Mouse (Mus musculus): ENCODE measurements at regions not wholly inside any gene's neighbourhood (a gene's known extent, or its start where the extent isn't known, plus 50 kb on each side); places are given as distances from the start of the nearest gene placed in this dataset.

GRCm38 (mm10) chr10:37231159-37231558, 92.4 kb upstream of the Marcks start:
- DNase-seq (no peak), ATAC-seq (ENCODE audit: low FRiP score, low TSS enrichment) (no peak)
- 84% methylated on average over 6 of the region's 6 CpGs for WGBS
- Histone ChIP-seq H3K4me1 (ENCODE audit: control insufficient read depth, insufficient read depth, low read length) (0 out of 2 replicates have a peak, but pooled peaks cover 5% of the 10 kb centered on the region), H3K27ac (replicated peaks; ENCODE audit: low read depth, low read length) (no peak overlapping the region), H3K4me3 (replicated peaks; ENCODE audit: low read depth, low read length) (no peak overlapping the region), H3K27me3 (ENCODE audit: control insufficient read depth, insufficient read depth, low read length) (no peaks in the 10 kb centered on the region), H3K9me3 (ENCODE audit: control insufficient read depth, low read length) (no peaks in the 10 kb centered on the region), H3K36me3 (ENCODE audit: control insufficient read depth, insufficient read depth, low read length) (no peaks in the 10 kb centered on the region), H3K4me2 (ENCODE audit: low read length) (no peak overlapping the region), H3K9ac (replicated peaks; ENCODE audit: low read length) (no peak overlapping the region)

GRCm38 (mm10) chr10:37227889-37228288, 89.2 kb upstream of the Marcks start:
- no peak for ATAC-seq (ENCODE audit: low FRiP score, low TSS enrichment)
- no peak overlapping the region for H3K27ac ChIP-seq (replicated peaks; ENCODE audit: low read depth, low read length)

GRCm38 (mm10) chr10:37221730-37222129, 83.0 kb upstream of the Marcks start:
- no peak overlapping the region for H3K4me3 ChIP-seq (replicated peaks; ENCODE audit: low read depth, low read length)
- ATAC-seq (ENCODE audit: low FRiP score, low TSS enrichment): no peak
- no peaks in the 10 kb centered on the region for H3K27me3 ChIP-seq (ENCODE audit: control insufficient read depth, insufficient read depth, low read length)
- WGBS: 88% methylated on average over 6 of the region's 6 CpGs
- no peak overlapping the region for H3K27ac ChIP-seq (replicated peaks; ENCODE audit: low read depth, low read length)
- H3K4me2 ChIP-seq (ENCODE audit: low read length): no peak overlapping the region
- no peaks in the 10 kb centered on the region for H3K9me3 ChIP-seq (ENCODE audit: control insufficient read depth, low read length)
- no peaks in the 10 kb centered on the region for H3K36me3 ChIP-seq (ENCODE audit: control insufficient read depth, insufficient read depth, low read length)
- no peak for DNase-seq
- no peaks in the 10 kb centered on the region for H3K4me1 ChIP-seq (ENCODE audit: control insufficient read depth, insufficient read depth, low read length)
- no peak overlapping the region for H3K9ac ChIP-seq (replicated peaks; ENCODE audit: low read length)

More at GRCm38 (mm10) chr10:37227889-37228288, 89.2 kb upstream of the Marcks start:
- Histone ChIP-seq H3K27me3 (ENCODE audit: control insufficient read depth, insufficient read depth, low read length) (no peaks in the 10 kb centered on the region), H3K4me2 (ENCODE audit: low read length) (no peak overlapping the region), H3K4me3 (replicated peaks; ENCODE audit: low read depth, low read length) (no peak overlapping the region), H3K9me3 (ENCODE audit: control insufficient read depth, low read length) (no peaks in the 10 kb centered on the region), H3K36me3 (ENCODE audit: control insufficient read depth, insufficient read depth, low read length) (no peaks in the 10 kb centered on the region), H3K9ac (replicated peaks; ENCODE audit: low read length) (no peak overlapping the region), H3K4me1 (ENCODE audit: control insufficient read depth, insufficient read depth, low read length) (0 out of 2 replicates have a peak, but pooled peaks cover 5% of the 10 kb centered on the region)
- DNase-seq: no peak
- 86% methylated on average over 3 of the region's 3 CpGs for WGBS

GRCm38 (mm10) chr10:37220434-37220833, 81.7 kb upstream of the Marcks start:
- H3K27ac ChIP-seq (replicated peaks; ENCODE audit: low read depth, low read length): no peak overlapping the region
- no peaks in the 10 kb centered on the region for H3K27me3 ChIP-seq (ENCODE audit: control insufficient read depth, insufficient read depth, low read length)
- H3K4me3 ChIP-seq (replicated peaks; ENCODE audit: low read depth, low read length): no peak overlapping the region
- H3K4me2 ChIP-seq (ENCODE audit: low read length): no peak overlapping the region
- H3K9ac ChIP-seq (replicated peaks; ENCODE audit: low read length): no peak overlapping the region
- no peaks in the 10 kb centered on the region for H3K36me3 ChIP-seq (ENCODE audit: control insufficient read depth, insufficient read depth, low read length)
- WGBS: 86% methylated on average over 3 of the region's 3 CpGs
- no peaks in the 10 kb centered on the region for H3K4me1 ChIP-seq (ENCODE audit: control insufficient read depth, insufficient read depth, low read length)
- H3K9me3 ChIP-seq (ENCODE audit: control insufficient read depth, low read length): no peaks in the 10 kb centered on the region
- DNase-seq (no peak), ATAC-seq (ENCODE audit: low FRiP score, low TSS enrichment) (no peak)

GRCm38 (mm10) chr10:37219936-37220335, 81.2 kb upstream of the Marcks start:
- Histone ChIP-seq H3K9me3 (ENCODE audit: control insufficient read depth, low read length) (no peaks in the 10 kb centered on the region), H3K27me3 (ENCODE audit: control insufficient read depth, insufficient read depth, low read length) (no peaks in the 10 kb centered on the region), H3K27ac (replicated peaks; ENCODE audit: low read depth, low read length) (no peak overlapping the region), H3K4me1 (ENCODE audit: control insufficient read depth, insufficient read depth, low read length) (no peaks in the 10 kb centered on the region), H3K4me3 (replicated peaks; ENCODE audit: low read depth, low read length) (no peak overlapping the region), H3K9ac (replicated peaks; ENCODE audit: low read length) (no peak overlapping the region), H3K4me2 (ENCODE audit: low read length) (no peak overlapping the region), H3K36me3 (ENCODE audit: control insufficient read depth, insufficient read depth, low read length) (no peaks in the 10 kb centered on the region)
- DNase-seq (no peak), ATAC-seq (ENCODE audit: low FRiP score, low TSS enrichment) (no peak)
- WGBS: 89% methylated on average over 4 of the region's 4 CpGs

- Histone ChIP-seq H3K9ac (replicated peaks; ENCODE audit: low read length) (no peak overlapping the region), H3K4me2 (ENCODE audit: low read length) (no peak overlapping the region), H3K4me1 (ENCODE audit: control insufficient read depth, insufficient read depth, low read length) (no peaks in the 10 kb centered on the region), H3K9me3 (ENCODE audit: control insufficient read depth, low read length) (no peaks in the 10 kb centered on the region), H3K36me3 (ENCODE audit: control insufficient read depth, insufficient read depth, low read length) (no peaks in the 10 kb centered on the region), H3K27ac (replicated peaks; ENCODE audit: low read depth, low read length) (no peak overlapping the region), H3K4me3 (replicated peaks; ENCODE audit: low read depth, low read length) (no peak overlapping the region), H3K27me3 (ENCODE audit: control insufficient read depth, insufficient read depth, low read length) (no peaks in the 10 kb centered on the region)
- WGBS: 83% methylated on average over 1 of the region's 1 CpGs
- no peak for DNase-seq
- ATAC-seq (ENCODE audit: low FRiP score, low TSS enrichment): no peak
Observed at GRCm38 (mm10) chr10:37219381-37219780, 80.7 kb upstream of the Marcks start.

- WGBS: 36% methylated on average over 5 of the region's 5 CpGs
- Histone ChIP-seq H3K36me3 (ENCODE audit: control insufficient read depth, insufficient read depth, low read length) (no peaks in the 10 kb centered on the region), H3K9ac (replicated peaks; ENCODE audit: low read length) (no peak overlapping the region), H3K9me3 (ENCODE audit: control insufficient read depth, low read length) (no peaks in the 10 kb centered on the region), H3K4me2 (ENCODE audit: low read length) (no peak overlapping the region), H3K4me1 (ENCODE audit: control insufficient read depth, insufficient read depth, low read length) (no peaks in the 10 kb centered on the region), H3K27ac (replicated peaks; ENCODE audit: low read depth, low read length) (no peak overlapping the region), H3K4me3 (replicated peaks; ENCODE audit: low read depth, low read length) (no peak overlapping the region), H3K27me3 (ENCODE audit: control insufficient read depth, insufficient read depth, low read length) (no peaks in the 10 kb centered on the region)
- DNase-seq (no peak), ATAC-seq (ENCODE audit: low FRiP score, low TSS enrichment) (no peak)
Observed at GRCm38 (mm10) chr10:37214656-37215055, 75.9 kb upstream of the Marcks start.

- Histone ChIP-seq H3K36me3 (ENCODE audit: control insufficient read depth, insufficient read depth, low read length) (no peaks in the 10 kb centered on the region), H3K9ac (replicated peaks; ENCODE audit: low read length) (no peak overlapping the region), H3K27me3 (ENCODE audit: control insufficient read depth, insufficient read depth, low read length) (no peaks in the 10 kb centered on the region), H3K4me2 (ENCODE audit: low read length) (no peak overlapping the region), H3K27ac (replicated peaks; ENCODE audit: low read depth, low read length) (no peak overlapping the region), H3K9me3 (ENCODE audit: control insufficient read depth, low read length) (no peaks in the 10 kb centered on the region), H3K4me1 (ENCODE audit: control insufficient read depth, insufficient read depth, low read length) (no peaks in the 10 kb centered on the region), H3K4me3 (replicated peaks; ENCODE audit: low read depth, low read length) (no peak overlapping the region)
- DNase-seq (no peak), ATAC-seq (ENCODE audit: low FRiP score, low TSS enrichment) (no peak)
- 44% methylated on average over 1 of the region's 1 CpGs for whole genome bisulfite sequencing
Observed at GRCm38 (mm10) chr10:37212350-37213035, 73.8 kb upstream of the Marcks start.

GRCm38 (mm10) chr10:37211305-37211704, 72.6 kb upstream of the Marcks start:
- H3K27me3 ChIP-seq (ENCODE audit: control insufficient read depth, insufficient read depth, low read length): no peaks in the 10 kb centered on the region
- H3K36me3 ChIP-seq (ENCODE audit: control insufficient read depth, insufficient read depth, low read length): no peaks in the 10 kb centered on the region
- H3K4me3 ChIP-seq (replicated peaks; ENCODE audit: low read depth, low read length): no peak overlapping the region
- WGBS: 93% methylated on average over 3 of the region's 3 CpGs
- no peak overlapping the region for H3K4me2 ChIP-seq (ENCODE audit: low read length)
- DNase-seq: no peak
- H3K27ac ChIP-seq (replicated peaks; ENCODE audit: low read depth, low read length): no peak overlapping the region
- H3K4me1 ChIP-seq (ENCODE audit: control insufficient read depth, insufficient read depth, low read length): no peaks in the 10 kb centered on the region
- no peak overlapping the region for H3K9ac ChIP-seq (replicated peaks; ENCODE audit: low read length)
- no peaks in the 10 kb centered on the region for H3K9me3 ChIP-seq (ENCODE audit: control insufficient read depth, low read length)
- no peak for ATAC-seq (ENCODE audit: low FRiP score, low TSS enrichment)

All from midbrain, embryonic 14.5 days (tissue).